Mouse (Mus musculus) lung, embryonic 14.5 days (tissue): ENCODE data around the gene Neurl3. TPM values are rescaled to one million over a fixed set of nuclear protein-coding genes. Genes with fewer than 3 reads are reported as not detected.
A peak's percentile ranks its signal among the peaks of the same experiment; 100 is the strongest.

Experiments
- ATAC-seq: fragments of 200-750 bp; cut with Nextera tagmentation; 2 replicates; pipeline ENCODE4 v1.8.0; 2017; ENCODE audit warnings: mild to moderate bottlenecking, moderate TSS enrichment, moderate library complexity; ENCODE audit not compliant: insufficient read depth
- DNase-seq: peaks from one replicate; pipeline ENCODE4 v3.0.0-alpha.2; 2015
- H3K27ac ChIP-seq: fragments of 300-500 bp; sonication (generic); 2 replicates; pipeline ENCODE4 v1.5.1; 2014; ENCODE audit warnings: low read depth, mild to moderate bottlenecking, moderate library complexity
- H3K27me3 ChIP-seq: fragments of 300-500 bp; sonication (generic); 2 replicates; pipeline ENCODE4 v1.6.1; 2014; ENCODE audit warnings: low read length, control low read depth; ENCODE audit not compliant: insufficient read depth
- H3K36me3 ChIP-seq: fragments of 300-500 bp; sonication (generic); 2 replicates; pipeline ENCODE4 v1.6.1; 2014; ENCODE audit warnings: control low read depth; ENCODE audit not compliant: insufficient read depth
- H3K4me1 ChIP-seq: fragments of 300-500 bp; sonication (generic); 2 replicates; pipeline ENCODE4 v1.6.1; 2014; ENCODE audit warnings: antibody characterized with exemption, control low read depth; ENCODE audit not compliant: insufficient read depth
- H3K4me2 ChIP-seq: fragments of 300-500 bp; sonication (generic); 2 replicates; pipeline ENCODE4 v1.6.1; 2014; ENCODE audit warnings: mild to moderate bottlenecking
- H3K4me3 ChIP-seq: fragments of 300-500 bp; sonication (generic); 2 replicates; pipeline ENCODE4 v1.5.1; 2014; ENCODE audit warnings: low read depth, low read length
- H3K9ac ChIP-seq: fragments of 300-500 bp; sonication (generic); 2 replicates; pipeline ENCODE4 v1.6.1; 2014
- H3K9me3 ChIP-seq: fragments of 300-500 bp; sonication (generic); 2 replicates; pipeline ENCODE4 v1.6.1; 2016; ENCODE audit warnings: low read depth, low read length, control low read depth
- CTCF ChIP-seq: IDR thresholded peaks from 2 replicates; pipeline ENCODE4 v1.5.1; 2016; ENCODE audit warnings: antibody characterized with exemption, low read depth
- WGBS: fragments of 180-500 bp; shearing (Covaris S2); extraction: QIAGEN DNeasy Blood & Tissue Kit; methylation state at CpG from one replicate; pipeline ENCODE4 v1.1.7; 2014; 5-methylcytosine and 5-hydroxymethylcytosine counted together
- polyA plus RNA-seq: library from polyadenylated mRNA; unstranded; fragments of >200 nt; fragmentation: Nextera tagmentation; extraction: Ambion mirVana; gene quantifications from 2 replicates; pipeline ENCODE4 v1.2.1, GENCODE M21; 2014

The Neurl3 gene
- 2.6 and 4.5 TPM in 2 replicates for polyA plus RNA-seq

- ATAC-seq = no peak
Measured at GRCm38 (mm10) chr1:36274455-36274854, at the start of gene Neurl3. Neurl3 (minus strand) TSS chr1:36274679.

GRCm38 (mm10) chr1:36323746-36324448 lies 49.4 kb upstream of the Neurl3 start:
- peak; percentile 82 for DNase-seq
- Histone ChIP-seq H3K27me3 (no peaks in the 10 kb centered on the region), H3K9ac (no peak overlapping the region), H3K9me3 (no peaks in the 10 kb centered on the region), H3K36me3 (0 out of 2 replicates have a peak, but pooled peaks cover 6% of the 10 kb centered on the region), H3K4me1 (peaks cover 4% of the 10 kb centered on the region), H3K27ac (no peak overlapping the region), H3K4me3 (no peak overlapping the region), H3K4me2 (no peak overlapping the region)
- ATAC-seq = peak; percentile 69; the same call in 1 of the 2 replicates
- peak; percentile 80 for TF ChIP-seq CTCF
- WGBS = 33% methylated on average over 8 of the region's 8 CpGs

More at GRCm38 (mm10) chr1:36274455-36274854, at the start of gene Neurl3:
- Histone ChIP-seq H3K4me3 (no peak within 1 kb of the TSS), H3K4me2 (peak within 1 kb of the TSS; percentile 39), H3K9me3 (no peaks in the 10 kb centered on the region), H3K36me3 (no peaks in the 10 kb centered on the region), H3K27ac (no peak within 1 kb of the TSS), H3K4me1 (peaks cover 13% of the 10 kb centered on the region), H3K27me3 (no peaks in the 10 kb centered on the region; the same call in 1 of the 2 replicates), H3K9ac (peak within 1 kb of the TSS; percentile 13; the same call in 1 of the 2 replicates)
- no peak for DNase-seq
- no peak for TF ChIP-seq CTCF
- WGBS = 83% methylated on average over 5 of the region's 5 CpGs

GRCm38 (mm10) chr1:36323076-36323475 lies 48.6 kb upstream of the Neurl3 start:
- WGBS = 18% methylated on average over 9 of the region's 9 CpGs

GRCm38 (mm10) chr1:36321829-36322573 lies 47.5 kb upstream of the Neurl3 start:
- peak; percentile 46; the same call in 1 of the 2 replicates for TF ChIP-seq CTCF
- peaks cover 4% of the 10 kb centered on the region for H3K4me1 ChIP-seq
- no peak overlapping the region for H3K27ac ChIP-seq
- DNase-seq (no peak), ATAC-seq (no peak)
- WGBS = 64% methylated on average over 11 of the region's 11 CpGs
- H3K4me2 ChIP-seq = no peak overlapping the region
- H3K4me3 ChIP-seq = no peak overlapping the region
- no peak overlapping the region for H3K9ac ChIP-seq
- 0 out of 2 replicates have a peak, but pooled peaks cover 6% of the 10 kb centered on the region for H3K36me3 ChIP-seq
- H3K27me3 ChIP-seq = no peaks in the 10 kb centered on the region
- H3K9me3 ChIP-seq = no peaks in the 10 kb centered on the region

More at GRCm38 (mm10) chr1:36323076-36323475, 48.6 kb upstream of the Neurl3 start:
- 0 out of 2 replicates have a peak, but pooled peaks cover 6% of the 10 kb centered on the region for H3K36me3 ChIP-seq
- peak; percentile 24; the same call in 1 of the 2 replicates for ATAC-seq
- no peak overlapping the region for H3K4me3 ChIP-seq
- no peak for TF ChIP-seq CTCF
- H3K4me1 ChIP-seq = peaks cover 4% of the 10 kb centered on the region
- peak; percentile 14 for DNase-seq
- H3K27me3 ChIP-seq = no peaks in the 10 kb centered on the region
- H3K4me2 ChIP-seq = no peak overlapping the region
- H3K27ac ChIP-seq = no peak overlapping the region
- no peak overlapping the region for H3K9ac ChIP-seq
- no peaks in the 10 kb centered on the region for H3K9me3 ChIP-seq

GRCm38 (mm10) chr1:36321164-36321563 lies 46.7 kb upstream of the Neurl3 start:
- DNase-seq (no peak), ATAC-seq (no peak)
- Histone ChIP-seq H3K9ac (no peak overlapping the region), H3K27me3 (no peaks in the 10 kb centered on the region), H3K9me3 (no peaks in the 10 kb centered on the region), H3K27ac (no peak overlapping the region), H3K36me3 (0 out of 2 replicates have a peak, but pooled peaks cover 6% of the 10 kb centered on the region), H3K4me1 (peaks cover 4% of the 10 kb centered on the region), H3K4me3 (no peak overlapping the region), H3K4me2 (no peak overlapping the region)
- WGBS = 62% methylated on average over 2 of the region's 2 CpGs
- no peak for TF ChIP-seq CTCF

GRCm38 (mm10) chr1:36315776-36316100 lies 41.3 kb upstream of the Neurl3 start:
- no peak for DNase-seq
- WGBS = 96% methylated on average over 2 of the region's 2 CpGs
- TF ChIP-seq CTCF = no peak
- no peak overlapping the region for H3K27ac ChIP-seq
- H3K27me3 ChIP-seq = no peaks in the 10 kb centered on the region
- H3K4me1 ChIP-seq = no peaks in the 10 kb centered on the region
- no peak overlapping the region for H3K4me3 ChIP-seq
- H3K9ac ChIP-seq = no peak overlapping the region
- ATAC-seq = no peak
- 0 out of 2 replicates have a peak, but pooled peaks cover 6% of the 10 kb centered on the region for H3K36me3 ChIP-seq
- H3K4me2 ChIP-seq = no peak overlapping the region
- no peaks in the 10 kb centered on the region for H3K9me3 ChIP-seq
